Mouse (Mus musculus): ENCODE results near the gene Spc24.

Gene Spc24

GRCm38 (mm10) chr9:21749382-21750118 lies 10.6 kb downstream of the Spc24 start:
- no peak for DNase-seq (ENCODE audit: low spot score in 2 of 2)

- DNase-seq (ENCODE audit: low spot score in 2 of 2), result no peak
These were observed 11.6 kb downstream of the Spc24 start for GRCm38 (mm10) chr9:21748491-21748890.

GRCm38 (mm10) chr9:21748033-21748432 lies 12.1 kb downstream of the Spc24 start:
- peak; percentile 65 to 67 for DNase-seq (ENCODE audit: low spot score in 2 of 2)

- no peak for DNase-seq (ENCODE audit: low spot score in 2 of 2)
These were observed 12.8 kb downstream of the Spc24 start for GRCm38 (mm10) chr9:21747238-21747774.

- DNase-seq (ENCODE audit: low spot score in 2 of 2), result no peak
These were observed 18.6 kb downstream of the Spc24 start for GRCm38 (mm10) chr9:21741514-21741913.

- DNase-seq (ENCODE audit: low spot score in 2 of 2), result no peak
These were observed 19.7 kb downstream of the Spc24 start for GRCm38 (mm10) chr9:21740427-21740826.

GRCm38 (mm10) chr9:21738776-21739175 lies 21.3 kb downstream of the Spc24 start:
- no peak for DNase-seq (ENCODE audit: low spot score in 2 of 2)

- DNase-seq (ENCODE audit: low spot score in 2 of 2), result no peak
These were observed 22.9 kb downstream of the Spc24 start for GRCm38 (mm10) chr9:21737188-21737587.

- no peak for DNase-seq (ENCODE audit: low spot score in 2 of 2)
These were observed 23.5 kb downstream of the Spc24 start for GRCm38 (mm10) chr9:21736580-21736979.

- no peak for DNase-seq (ENCODE audit: low spot score in 2 of 2)
These were observed 25.0 kb downstream of the Spc24 start for GRCm38 (mm10) chr9:21735126-21735525.

GRCm38 (mm10) chr9:21733989-21734388 lies 26.1 kb downstream of the Spc24 start:
- DNase-seq (ENCODE audit: low spot score in 2 of 2), result no peak

GRCm38 (mm10) chr9:21733446-21733845 lies 26.7 kb downstream of the Spc24 start:
- DNase-seq (ENCODE audit: low spot score in 2 of 2), result no peak

- no peak for DNase-seq (ENCODE audit: low spot score in 2 of 2)
These were observed 27.8 kb downstream of the Spc24 start for GRCm38 (mm10) chr9:21732288-21732687.

GRCm38 (mm10) chr9:21729264-21729663 lies 30.8 kb downstream of the Spc24 start:
- DNase-seq (ENCODE audit: low spot score in 2 of 2), result no peak

GRCm38 (mm10) chr9:21728261-21728832 lies 31.8 kb downstream of the Spc24 start:
- DNase-seq (ENCODE audit: low spot score in 2 of 2), result no peak

- DNase-seq (ENCODE audit: low spot score in 2 of 2), result no peak
These were observed 33.7 kb downstream of the Spc24 start for GRCm38 (mm10) chr9:21726218-21726975.

- DNase-seq (ENCODE audit: low spot score in 2 of 2), result no peak
These were observed 34.6 kb downstream of the Spc24 start for GRCm38 (mm10) chr9:21725224-21726121.

GRCm38 (mm10) chr9:21724147-21724536 lies 36.0 kb downstream of the Spc24 start:
- DNase-seq (ENCODE audit: low spot score in 2 of 2), result peak; percentile 88 to 89

- peak; percentile 82 to 83 for DNase-seq (ENCODE audit: low spot score in 2 of 2)
These were observed 36.5 kb downstream of the Spc24 start, which contains the start of gene Ldlr for GRCm38 (mm10) chr9:21723377-21724146. Ldlr (plus strand) TSS chr9:21723483.

GRCm38 (mm10) chr9:21721036-21721435 lies 39.1 kb downstream of the Spc24 start:
- peak; percentile 28 to 29 for DNase-seq (ENCODE audit: low spot score in 2 of 2)

GRCm38 (mm10) chr9:21717015-21717414 lies 43.1 kb downstream of the Spc24 start:
- DNase-seq (ENCODE audit: low spot score in 2 of 2), result no peak
